Mouse (Mus musculus): Measurements from ENCODE around the gene Tcap.
"Not testable (repeated sequence)": the region's sequence is repeated elsewhere in the genome, so short reads cannot be mapped to it uniquely, and the experiment has no call there.

Tcap gene

DNA sequence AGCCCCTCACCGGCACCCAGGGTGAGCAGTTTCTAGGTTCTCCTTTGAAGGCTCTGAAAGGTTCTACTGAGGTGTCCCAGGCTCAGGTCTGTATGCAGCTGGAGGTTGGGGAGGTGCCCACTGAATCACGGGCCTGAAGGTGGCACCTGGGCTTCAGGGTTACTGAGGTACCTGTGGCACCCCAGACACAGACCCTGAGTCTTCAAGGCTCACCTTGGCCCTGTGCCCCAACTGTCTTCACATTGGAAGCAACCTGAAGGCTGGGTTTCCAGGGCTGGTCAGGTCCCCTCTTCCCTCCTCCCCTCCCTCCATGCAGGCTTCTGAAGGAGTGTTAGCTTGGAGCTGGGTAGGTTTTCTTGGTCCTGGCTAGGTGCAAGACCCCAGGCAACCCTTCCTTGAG, 2.0 kb upstream of the Tcap start:
- DNase-seq (ENCODE audit: low spot score): no peak

DNA sequence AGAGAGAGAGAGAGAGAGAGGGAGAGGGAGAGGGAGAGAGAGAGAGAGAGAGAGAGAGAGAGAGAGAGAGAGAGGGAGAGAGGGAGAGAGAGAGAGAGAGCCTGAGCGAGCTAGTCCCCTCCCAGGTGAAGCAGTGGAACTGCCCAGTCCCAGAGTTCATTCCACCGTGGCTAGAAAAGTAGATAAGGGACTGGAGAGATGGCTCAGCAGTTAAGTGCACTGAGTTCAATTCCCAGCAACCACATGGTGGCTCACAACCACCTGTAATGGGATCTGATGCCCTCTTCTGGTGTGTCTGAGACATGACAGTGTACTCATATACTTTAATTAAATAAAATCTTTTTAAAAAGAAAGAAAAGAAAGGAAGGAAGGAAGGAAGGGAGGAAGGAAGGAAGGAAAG, 1.2 kb upstream of the Tcap start:
- DNase-seq (ENCODE audit: low spot score): not testable (repeated sequence)

DNA sequence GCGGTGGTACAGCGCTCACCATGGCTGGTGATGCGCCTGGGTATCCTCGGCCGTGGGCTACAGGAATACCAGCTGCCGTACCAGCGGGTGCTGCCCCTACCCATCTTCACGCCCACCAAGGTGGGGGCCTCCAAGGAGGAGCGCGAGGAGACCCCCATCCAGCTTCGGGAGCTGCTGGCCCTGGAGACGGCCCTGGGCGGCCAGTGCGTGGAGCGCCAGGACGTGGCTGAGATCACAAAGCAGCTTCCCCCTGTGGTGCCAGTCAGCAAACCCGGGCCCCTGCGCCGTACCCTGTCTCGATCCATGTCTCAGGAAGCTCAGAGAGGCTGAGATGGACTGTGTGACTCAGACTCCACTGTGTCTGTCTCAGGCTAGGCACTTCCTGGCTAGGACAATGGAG, 605 bp downstream of the Tcap start:
- DNase-seq (ENCODE audit: low spot score): no peak

DNA sequence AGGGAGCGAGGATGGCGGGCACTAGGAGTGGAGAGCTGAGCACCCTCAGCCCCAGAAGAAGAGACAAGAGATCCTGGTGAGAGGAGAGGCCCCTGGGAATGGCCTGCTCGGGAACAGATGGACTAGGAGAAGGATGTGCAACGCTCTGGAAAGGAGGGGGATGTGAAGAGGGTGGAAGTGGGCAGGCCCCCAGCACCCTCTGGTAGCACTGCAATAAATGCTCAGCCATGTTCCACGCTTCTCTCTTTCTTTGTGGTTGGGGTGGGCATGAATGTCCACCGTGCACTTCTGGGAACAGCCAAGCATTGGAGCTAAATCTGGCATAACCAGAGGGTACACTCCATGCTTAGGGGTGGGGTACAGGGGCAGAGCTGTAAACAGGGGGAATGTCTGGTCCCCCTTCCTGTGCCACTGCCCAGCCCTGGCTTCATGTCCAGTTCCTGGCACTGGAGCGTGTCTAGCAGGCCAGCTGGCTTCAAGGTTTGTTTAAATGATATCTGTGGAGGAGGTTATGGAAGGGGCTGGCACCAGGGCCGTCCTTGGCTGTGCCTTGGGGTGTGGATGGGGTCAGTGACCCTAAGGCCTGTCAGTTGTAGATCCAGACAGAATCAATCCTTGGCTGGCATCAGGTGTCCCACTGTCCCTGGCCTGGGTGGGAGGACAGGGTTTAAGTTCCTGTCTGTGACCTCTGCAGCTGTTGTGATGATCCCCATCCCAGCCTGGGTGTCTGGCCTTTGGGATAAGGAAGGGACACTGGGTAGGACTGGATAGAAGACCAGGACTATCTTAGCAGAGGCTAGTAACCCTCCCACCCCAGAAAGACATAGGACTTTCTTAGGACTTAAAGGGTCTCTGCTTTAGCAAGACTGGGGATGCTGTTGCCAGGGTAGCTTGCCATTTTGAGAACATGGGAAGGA, 1.4 kb downstream of the Tcap start:
- no peak for DNase-seq (ENCODE audit: low spot score)

DNA sequence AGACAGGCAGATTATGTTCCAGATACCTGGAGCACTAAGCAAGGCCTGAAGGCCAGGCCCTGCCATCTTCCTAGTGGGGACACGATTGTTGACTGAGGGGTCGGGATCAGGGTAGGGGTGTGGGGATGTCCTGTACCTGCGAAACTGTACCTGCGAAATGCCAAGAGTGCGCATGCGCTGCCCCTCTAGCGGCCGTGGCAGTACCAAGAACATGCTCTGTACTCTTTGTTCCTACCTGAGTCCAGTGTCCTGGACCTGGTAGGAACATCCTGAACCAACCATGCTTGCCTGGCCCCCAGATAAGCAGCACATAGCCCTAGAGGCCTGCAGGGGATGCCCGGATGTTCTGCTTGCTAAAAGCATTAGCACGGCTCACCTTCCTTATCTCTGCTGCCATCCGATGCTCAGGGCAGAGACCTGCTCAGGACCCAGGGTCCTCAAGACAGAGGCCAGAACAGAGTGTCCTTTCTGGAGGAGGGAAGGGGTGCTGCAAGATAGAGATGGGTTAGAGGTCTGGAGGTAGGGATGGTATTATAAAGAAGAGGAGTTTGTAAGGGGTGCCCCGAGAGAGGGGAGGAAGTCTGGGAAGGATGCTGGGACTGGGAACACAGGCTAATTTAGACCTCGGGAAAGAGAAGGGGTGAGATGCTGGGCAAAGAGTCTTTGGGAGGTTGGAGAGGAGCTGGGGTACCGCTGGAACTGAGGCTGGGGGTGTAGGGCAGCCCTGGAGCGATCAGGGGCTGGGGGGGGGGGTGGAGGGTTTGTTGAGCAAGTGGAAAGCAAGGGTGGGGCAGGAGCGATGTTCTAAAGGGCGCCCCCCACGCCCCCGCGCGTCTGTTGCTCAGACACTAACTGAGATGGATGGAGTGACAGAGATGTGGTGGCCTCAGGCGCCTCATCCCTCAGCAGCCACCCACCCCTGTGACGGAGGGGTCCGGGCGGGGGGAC, 2.3 kb downstream of the Tcap start, which contains the start of gene Pnmt:
Gene Pnmt (plus strand): TSS at position 813 of the 948 bp plus-strand sequence.
- no peak for DNase-seq (ENCODE audit: low spot score)

DNA sequence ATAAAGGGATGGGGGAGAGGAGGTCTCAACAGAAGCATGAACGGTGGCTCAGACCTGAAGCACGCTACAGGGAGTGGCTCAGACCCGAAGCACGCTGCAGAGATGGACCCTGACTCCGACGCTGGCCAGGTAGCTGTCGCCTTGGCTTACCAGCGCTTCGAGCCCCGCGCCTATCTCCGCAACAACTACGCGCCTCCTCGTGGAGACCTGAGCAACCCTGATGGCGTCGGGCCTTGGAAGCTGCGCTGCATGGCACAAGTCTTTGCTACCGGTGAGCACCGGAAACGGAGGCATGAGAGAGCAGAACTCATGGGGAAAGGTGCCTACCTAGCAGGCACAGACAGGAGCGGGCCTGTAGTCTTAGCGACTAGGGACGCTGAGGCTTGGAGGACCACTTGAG, 3.0 kb downstream of the Tcap start:
- DNase-seq (ENCODE audit: low spot score): no peak

DNA sequence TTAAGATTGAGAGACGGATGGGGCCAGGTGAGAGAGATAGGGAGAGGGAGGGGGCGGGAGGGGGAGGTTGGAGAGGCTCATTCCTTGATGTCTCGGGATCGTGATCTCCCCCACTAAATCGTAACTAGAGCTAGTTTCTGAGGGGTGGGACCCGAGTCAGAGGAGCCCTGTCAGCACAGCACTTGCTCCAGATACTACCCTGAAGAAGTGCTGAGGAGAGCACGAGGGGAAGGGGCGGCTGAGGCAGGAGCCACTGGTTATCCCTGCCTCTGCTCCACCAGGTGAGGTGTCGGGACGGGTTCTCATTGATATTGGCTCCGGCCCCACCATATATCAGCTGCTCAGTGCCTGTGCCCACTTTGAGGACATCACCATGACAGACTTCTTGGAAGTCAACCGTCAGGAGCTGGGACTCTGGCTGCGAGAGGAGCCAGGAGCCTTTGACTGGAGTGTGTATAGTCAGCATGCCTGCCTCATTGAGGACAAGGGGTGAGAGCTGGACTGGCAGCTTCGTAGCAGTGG, 3.5 kb downstream of the Tcap start:
- no peak for DNase-seq (ENCODE audit: low spot score)

DNA sequence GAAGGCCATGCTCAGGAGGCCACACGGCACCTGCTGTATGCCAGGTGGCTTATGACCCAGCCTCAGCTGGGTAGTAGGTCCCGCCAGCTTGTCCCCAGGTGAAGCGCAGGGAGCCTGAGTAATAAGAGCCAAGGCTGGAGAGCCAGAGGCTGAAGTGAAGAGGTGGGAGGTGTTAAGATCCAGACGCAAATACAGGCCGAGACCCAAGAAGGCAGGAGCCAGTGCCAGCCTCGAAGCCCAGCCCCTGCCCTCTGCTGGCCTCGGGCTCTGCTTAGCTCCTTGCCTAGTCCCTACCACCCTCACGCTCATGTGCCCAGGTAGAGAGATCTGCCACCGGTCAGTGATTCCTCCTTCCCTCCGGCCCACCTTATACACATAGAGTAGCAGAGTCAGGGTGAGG, 4.7 kb downstream of the Tcap start:
- DNase-seq (ENCODE audit: low spot score): no peak

DNA sequence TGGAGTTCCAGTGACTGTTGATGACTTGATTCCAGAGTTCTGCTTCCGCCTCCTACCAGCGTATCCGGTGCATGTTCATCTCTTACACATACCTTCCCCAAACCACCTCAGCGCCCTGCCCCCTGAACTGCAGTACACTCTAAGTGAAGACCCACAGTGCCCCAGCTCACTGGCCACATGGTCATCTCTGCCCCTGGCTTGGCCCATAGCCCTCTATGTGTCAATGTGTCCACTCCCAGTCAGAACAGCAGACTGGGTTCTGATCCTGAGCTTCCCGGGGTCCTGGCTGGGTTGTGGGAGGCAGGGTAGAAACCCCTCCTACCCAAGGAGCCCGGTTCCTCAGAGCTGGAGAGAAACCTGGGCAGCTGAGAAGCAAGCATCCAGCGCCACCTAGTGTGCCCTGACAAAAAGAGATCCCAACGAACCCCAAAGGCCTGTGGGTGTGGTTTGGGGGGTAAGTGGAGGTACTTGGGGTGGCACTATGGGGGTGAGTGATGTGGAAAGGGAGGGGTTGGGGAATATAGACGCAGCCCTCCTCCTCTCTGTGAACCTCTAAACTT, 5.7 kb downstream of the Tcap start:
- no peak for DNase-seq (ENCODE audit: low spot score)

DNA sequence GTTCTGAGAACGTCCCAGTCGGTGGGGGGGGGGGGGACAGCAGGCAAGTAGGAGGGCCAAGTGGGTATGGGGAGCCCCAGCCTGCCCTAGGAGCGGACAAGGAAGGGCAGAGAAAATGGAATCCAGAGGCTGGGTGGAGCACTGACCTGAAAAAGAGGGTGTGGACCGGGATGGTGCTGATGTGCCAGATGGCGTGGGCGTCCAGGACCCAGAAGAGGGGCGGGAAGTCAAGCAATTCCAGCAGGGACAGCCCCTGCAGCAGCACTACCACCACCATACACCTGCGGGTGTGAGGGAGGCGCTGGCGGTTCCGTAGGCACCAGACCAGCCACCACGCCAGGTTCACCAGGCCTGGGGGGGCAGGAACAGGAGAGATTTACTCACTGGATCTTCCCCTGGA, 6.5 kb downstream of the Tcap start:
- DNase-seq (ENCODE audit: low spot score): no peak

DNA sequence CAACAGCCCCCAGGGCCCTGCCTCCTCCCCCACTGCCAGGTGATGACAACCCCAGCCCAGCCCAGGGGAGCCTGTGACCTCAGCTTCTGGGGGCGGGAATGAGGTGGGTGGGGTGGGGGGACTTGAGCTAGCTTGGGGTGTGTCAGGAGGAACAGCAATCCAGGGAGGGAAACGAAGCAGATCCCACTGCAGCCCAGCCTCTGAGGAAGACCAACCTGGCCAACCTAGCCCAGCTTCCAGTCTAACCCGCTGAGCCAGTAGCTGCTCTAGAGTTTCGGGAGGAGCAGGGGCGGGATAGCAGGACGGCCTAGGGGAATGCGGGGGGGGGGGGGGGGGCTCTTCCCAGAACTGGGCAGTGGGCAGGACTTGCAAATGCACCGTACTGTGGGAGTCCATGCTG, 8.4 kb downstream of the Tcap start:
- no peak for DNase-seq (ENCODE audit: low spot score)

DNA sequence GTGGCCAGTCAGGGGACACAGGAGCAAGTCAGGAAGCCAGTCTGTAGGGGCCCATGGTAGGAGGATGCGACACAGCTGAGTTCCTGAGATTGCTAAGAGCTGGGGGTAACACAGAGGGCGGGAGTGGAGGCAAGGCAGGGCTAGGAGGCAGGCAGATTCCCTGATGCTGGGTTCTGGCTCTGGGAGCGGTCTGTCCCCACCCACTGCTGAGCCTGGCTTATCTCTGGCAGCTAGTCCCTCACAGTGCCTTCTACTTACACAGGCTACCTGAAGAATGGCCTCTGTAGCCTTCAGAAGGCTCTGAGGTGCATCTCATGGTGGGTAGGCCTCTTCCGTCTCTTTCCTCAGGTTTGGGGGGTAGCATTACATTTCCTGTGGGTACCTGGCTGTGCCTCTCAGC, 9.0 kb downstream of the Tcap start:
- no peak for DNase-seq (ENCODE audit: low spot score)

DNA sequence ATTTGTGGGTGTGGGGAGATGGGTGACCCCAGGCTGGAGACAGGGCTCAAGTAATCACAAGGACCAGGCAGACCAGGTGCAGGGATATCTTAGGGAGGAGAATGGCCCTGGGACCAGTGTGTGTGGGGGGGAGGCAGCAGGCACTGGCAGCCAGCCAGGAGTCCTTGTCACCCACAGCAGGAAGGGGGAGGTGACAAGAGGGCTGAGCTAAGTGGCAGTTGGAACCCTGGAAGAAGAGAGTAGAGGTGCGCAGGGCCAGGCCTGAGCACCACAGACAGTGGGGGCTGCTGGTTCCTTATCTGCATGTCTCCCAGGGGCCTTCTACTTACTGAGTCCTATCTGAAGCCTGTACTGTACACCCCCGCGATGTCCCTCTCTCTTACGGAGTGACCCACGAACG, 9.7 kb downstream of the Tcap start:
- peak; percentile 59 for DNase-seq (ENCODE audit: low spot score)

DNA sequence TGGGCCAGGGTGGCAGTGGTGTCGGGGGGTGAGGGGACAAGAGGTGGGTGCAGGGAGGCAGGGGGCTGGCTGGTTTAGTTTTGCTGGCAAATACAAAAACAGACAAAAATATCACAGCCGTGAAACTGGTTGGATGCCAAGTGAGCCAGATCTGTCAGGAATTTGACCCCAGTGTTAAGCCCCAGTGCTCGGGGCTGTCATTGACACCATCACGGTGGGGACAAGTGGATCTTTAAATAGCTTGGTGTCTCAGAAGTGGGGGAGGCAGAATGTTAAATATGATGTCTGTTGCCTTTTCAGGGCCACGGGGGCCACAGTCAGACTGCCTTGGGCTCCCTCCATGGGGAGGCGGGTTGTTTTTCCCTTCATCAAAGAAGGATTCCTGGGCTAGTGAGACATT, 10.7 kb downstream of the Tcap start:
- no peak for DNase-seq (ENCODE audit: low spot score)

DNA sequence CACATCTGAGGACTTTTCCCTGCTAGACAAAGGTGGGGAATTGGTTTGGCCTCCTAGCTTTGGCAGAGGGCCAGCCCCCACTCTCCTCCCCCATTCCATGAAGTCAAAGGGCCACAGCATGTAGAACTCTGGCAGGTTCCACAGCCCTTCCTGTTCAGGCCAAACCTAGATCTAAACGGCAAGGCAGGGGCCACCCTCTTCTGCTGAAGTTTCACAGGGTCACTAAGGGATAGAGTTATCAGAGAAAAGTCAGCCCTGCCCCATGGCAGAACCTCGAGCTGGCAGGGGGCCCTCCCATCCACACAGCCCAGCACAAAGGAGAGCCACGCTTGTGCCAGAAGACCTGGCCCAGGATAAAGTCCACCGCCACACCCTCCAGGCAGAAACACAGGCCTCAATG, 11.4 kb downstream of the Tcap start:
- no peak for DNase-seq (ENCODE audit: low spot score)

DNA sequence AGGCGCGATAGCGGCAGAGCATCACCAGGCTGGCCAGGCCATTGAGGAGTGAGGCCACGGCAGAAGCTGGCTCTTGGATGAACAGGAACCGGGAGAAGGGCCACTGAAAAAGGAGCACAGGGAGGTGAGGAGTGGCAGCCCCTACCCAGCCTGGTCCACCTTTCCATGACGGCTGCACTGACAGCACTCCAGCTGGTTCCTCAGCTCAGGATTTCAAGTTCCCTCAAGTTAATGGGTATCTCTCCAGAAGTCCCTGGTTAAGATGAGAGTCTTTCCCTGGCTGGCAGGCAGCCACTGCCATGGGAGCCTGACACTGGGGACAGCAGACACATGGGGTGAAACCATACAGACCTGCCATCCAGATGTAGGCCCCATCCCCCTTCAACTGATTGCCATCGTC, 14.3 kb downstream of the Tcap start:
- DNase-seq (ENCODE audit: low spot score): no peak

DNA sequence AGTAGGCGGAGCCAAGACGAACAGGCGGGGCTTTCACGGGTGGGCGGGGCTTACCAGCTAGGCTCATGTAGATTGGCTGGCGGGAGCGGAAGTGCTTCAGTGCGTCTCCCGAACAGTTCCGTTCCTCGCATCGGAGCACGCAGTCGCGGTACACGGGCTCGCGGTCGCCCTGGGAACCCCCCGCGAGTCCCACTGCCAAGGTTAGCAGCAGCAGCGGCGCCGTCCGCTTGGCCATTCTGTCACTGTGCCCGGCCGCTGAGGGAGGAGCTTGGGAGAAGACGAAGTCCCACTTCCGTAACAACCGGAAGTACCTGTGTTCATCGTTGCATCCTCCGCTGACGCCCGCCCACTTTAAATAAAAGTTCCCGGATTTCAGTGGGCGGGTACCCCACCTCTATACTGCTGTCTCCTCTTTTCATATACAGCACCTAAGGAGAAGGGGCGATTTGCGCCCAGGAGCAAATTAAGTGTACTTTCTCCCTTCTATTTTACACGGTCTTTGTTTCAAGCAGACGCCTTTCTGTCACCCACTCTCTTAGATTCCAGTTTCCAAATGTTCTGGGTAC, 16.6 kb downstream of the Tcap start, which contains the start of gene Pgap3:
Gene Pgap3 (minus strand): TSS at position 330 of the 566 bp plus-strand sequence.
- DNase-seq (ENCODE audit: low spot score): peak; percentile 86

DNA sequence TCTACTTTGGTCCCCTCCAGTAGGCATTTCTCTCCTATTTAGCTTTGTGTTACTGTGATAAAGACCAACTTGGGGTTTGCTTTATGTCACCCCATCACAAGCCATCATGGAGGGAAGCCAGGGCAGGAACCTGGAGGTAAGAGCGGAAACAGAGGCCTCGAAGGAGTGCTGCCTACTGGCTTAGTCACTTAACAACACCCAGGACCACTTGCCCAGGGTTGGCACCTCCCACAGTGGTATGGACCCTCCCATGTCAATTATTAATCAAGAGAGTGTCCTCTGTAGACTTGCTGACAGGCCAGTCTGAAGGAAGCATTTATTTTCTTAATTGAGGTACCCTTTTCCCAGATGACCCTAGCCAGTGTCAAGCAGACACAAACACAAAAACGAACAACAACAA, 17.2 kb downstream of the Tcap start:
- DNase-seq (ENCODE audit: low spot score): no peak

DNA sequence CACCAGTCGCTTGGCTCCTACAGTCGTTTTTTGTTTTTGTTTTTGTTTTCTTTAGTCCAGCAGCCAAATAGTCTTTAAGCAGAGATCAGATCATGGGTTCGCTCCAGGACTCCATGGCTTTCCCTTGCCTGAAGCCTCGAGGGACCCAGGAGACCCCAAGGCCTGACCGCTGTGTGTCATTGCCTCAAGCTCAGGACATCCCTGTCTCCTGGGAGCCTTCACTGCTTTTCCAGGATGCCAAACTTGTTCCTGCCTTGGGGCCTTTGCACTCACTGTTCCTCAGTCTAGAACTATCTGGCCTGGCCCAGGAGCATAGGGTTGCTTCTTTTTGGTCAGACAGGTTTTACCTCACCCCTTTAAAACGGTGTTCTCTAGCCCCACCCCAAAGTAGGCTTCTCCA, 23.0 kb downstream of the Tcap start:
- no peak for DNase-seq (ENCODE audit: low spot score)

DNA sequence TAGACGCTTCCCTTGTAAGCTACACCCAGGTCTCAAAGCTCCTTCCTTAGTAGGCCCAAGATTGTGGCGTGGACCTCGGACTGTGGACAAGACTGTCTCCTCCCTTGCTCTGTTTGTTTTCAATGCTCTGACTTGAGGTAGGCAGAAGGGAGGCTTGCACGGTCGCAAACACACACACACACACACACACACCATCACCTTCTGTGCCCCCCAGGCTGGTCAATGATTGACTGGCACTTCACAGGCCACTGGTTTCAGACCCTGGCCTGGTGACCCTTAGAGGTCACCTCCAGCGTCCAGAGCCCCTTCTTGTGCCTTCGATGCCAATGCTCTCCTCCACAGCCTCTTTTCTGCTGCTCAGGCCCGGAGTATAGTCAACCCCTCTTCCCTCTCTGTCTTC, 25.3 kb downstream of the Tcap start:
- DNase-seq (ENCODE audit: low spot score): no peak

DNA sequence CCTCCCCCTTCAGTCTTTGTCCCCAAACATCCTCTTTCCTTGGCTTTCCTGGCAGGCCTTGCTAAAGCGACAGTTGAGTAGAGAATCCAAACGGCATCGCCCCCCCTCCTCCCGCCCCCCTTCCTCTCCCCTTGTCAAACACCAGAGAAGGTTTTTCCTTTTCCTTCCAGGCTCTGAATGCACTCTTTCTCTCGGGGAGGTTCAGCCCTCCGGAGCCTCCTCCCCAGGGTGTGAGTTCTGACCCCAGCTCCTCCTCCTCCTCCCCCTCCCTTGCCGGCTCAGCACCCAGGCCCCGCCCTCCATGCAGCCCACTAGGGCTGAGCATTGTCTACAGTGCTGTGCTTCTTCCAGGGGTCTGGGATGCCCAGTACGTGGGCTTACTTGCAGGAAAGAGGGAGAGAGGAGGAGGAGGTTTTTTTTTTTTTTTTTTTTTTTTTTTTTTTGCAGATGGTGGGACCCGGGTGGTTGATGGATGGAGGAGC, 25.8 kb downstream of the Tcap start:
- DNase-seq (ENCODE audit: low spot score): no peak

DNA sequence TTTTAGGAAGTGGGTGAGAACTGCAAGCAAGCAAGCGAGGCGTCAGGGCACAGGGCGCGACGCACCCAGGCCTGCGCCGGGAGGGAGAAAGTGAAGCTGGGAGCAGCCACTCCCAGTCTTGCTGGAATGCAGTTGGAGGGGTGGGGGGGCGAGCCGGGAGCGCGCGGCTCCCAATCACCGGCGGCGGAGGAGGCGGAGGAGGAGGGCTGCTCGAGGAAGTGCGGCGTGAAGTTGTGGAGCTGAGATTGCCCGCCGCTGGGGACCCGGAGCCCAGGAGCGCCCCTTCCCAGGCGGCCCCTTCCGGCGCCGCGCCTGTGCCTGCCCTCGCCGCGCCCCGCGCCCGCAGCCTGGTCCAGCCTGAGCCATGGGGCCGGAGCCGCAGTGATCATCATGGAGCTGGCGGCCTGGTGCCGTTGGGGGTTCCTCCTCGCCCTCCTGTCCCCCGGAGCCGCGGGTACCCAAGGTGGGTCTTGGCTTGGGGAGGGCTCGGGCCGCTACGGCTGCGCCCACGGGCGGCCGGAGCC, 28.7 kb downstream of the Tcap start, which contains the start of gene Erbb2:
Gene Erbb2 (plus strand): TSS at position 198 of the 524 bp plus-strand sequence.
- peak; percentile 73 for DNase-seq (ENCODE audit: low spot score)

Data from ovary, adult 18-20 months (tissue).